Mouse (Mus musculus) bone marrow macrophage, adult 2 months (primary cell): ENCODE results near the gene Cyp46a1.

Experiments
- CTCF ChIP-seq: IDR thresholded peaks from 2 replicates; pipeline ENCODE4 v1.5.1; 2012; ENCODE audit warnings: low read depth, mild to moderate bottlenecking, low read length, moderate library complexity
- POLR2A ChIP-seq: IDR thresholded peaks from 2 replicates; pipeline ENCODE4 v1.6.1; 2012; ENCODE audit warnings: mild to moderate bottlenecking, low read depth, low read length, borderline replicate concordance

DNA sequence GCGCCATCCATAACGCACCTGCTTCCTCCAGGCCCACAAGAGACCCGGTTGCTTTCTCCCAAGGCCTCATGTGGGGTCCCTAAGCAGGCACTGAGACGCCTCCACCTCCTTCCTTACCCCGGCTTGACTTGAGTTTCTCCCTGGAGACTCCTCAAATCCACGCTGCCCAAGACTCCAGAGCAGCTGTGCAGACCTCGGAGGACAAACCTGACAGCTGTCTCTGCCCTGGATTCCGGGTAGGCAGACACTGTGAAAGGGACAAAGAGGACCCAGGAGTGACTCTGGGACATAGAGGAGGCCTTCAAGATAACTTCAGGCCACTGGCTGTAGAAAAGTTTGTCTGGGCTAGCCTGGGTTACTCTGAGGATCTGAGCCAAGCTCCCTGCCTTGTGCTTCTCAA lies 40.5 kb downstream of the Cyp46a1 start:
- TF ChIP-seq CTCF (no peak), POLR2A (no peak)
